Mouse (Mus musculus): ENCODE results near the gene Ap2a1. TPM values are rescaled to one million over a fixed set of nuclear protein-coding genes. Genes with fewer than 3 reads are reported as not detected.

The Ap2a1 gene
- polyA plus RNA-seq, 1 experiment from 2014 or later = 85.8 TPM

GRCm38 (mm10) chr7:44960512-44960910 is 31.2 kb upstream of the Ap2a1 start:
- Histone ChIP-seq H3K4me3 (replicated peaks) (no peak overlapping the region), H3K4me1 (no peaks in the 10 kb centered on the region), H3K9ac (no peak overlapping the region), H3K27ac (no peak overlapping the region), H3K36me3 (replicated peaks) (peaks cover 55% of the 10 kb centered on the region), H3K4me2 (no peak overlapping the region), H3K9me3 (no peaks in the 10 kb centered on the region), H3K27me3 (no peaks in the 10 kb centered on the region)
- WGBS = 94% methylated on average over 13 of the region's 13 CpGs
- no peak for ATAC-seq (ENCODE audit: low FRiP score)

GRCm38 (mm10) chr7:44959874-44960511 is 30.7 kb upstream of the Ap2a1 start:
- 91% methylated on average over 10 of the region's 10 CpGs for WGBS
- Histone ChIP-seq H3K4me1 (no peaks in the 10 kb centered on the region), H3K4me3 (replicated peaks) (no peak overlapping the region), H3K9ac (no peak overlapping the region), H3K27me3 (no peaks in the 10 kb centered on the region), H3K27ac (no peak overlapping the region), H3K9me3 (no peaks in the 10 kb centered on the region), H3K4me2 (no peak overlapping the region), H3K36me3 (replicated peaks) (peaks cover 50% of the 10 kb centered on the region)
- ATAC-seq (ENCODE audit: low FRiP score) = no peak

DNA sequence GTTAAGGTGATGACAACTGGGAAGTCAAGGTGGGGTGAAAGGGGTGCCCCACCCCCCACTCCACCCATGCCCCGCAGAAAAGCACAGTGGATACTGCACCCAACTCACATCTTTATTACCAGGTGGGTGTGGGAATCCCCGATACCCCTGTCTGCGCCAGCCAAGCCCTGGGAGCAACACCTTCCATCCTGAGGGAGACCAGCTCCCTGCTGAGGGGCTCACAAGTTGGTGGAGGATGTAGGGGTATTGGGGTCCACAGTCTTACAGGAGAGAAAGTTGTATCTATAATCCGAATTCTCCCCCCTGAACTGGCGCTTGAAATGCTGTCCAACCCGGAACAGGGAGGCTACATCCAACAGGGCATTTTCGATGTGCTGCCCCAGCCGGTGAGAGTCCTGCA is 30.0 kb upstream of the Ap2a1 start:
- no peaks in the 10 kb centered on the region; the same call in 1 of the 2 replicates for H3K27me3 ChIP-seq
- WGBS = 95% methylated on average over 8 of the region's 8 CpGs
- H3K27ac ChIP-seq = no peak overlapping the region
- H3K36me3 ChIP-seq (replicated peaks) = peaks cover 47% of the 10 kb centered on the region
- no peak for ATAC-seq (ENCODE audit: low FRiP score)
- no peak overlapping the region for H3K4me2 ChIP-seq
- H3K4me1 ChIP-seq = no peaks in the 10 kb centered on the region
- H3K9ac ChIP-seq = no peak overlapping the region
- H3K9me3 ChIP-seq = no peaks in the 10 kb centered on the region
- H3K4me3 ChIP-seq (replicated peaks) = no peak overlapping the region

DNA sequence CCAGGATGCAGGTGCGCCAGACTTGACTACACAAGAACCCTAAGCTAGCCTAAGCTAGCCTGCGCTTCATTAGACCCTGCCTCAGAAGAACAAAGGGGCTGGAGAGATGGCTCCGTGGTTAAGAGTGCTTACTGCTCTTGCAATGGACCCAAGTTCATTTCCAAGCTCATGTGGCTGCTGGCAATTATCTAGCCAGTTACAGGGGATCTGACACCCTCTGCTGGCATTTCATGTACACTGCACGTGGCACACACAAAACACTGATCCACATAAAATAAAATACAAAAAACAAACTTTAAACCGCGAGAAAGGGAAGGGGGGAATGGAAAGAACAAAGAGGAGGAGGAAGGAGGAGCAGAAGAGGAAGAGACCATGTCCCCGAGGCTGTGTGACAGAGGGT is 28.9 kb upstream of the Ap2a1 start:
- no peaks in the 10 kb centered on the region for H3K4me1 ChIP-seq
- H3K27ac ChIP-seq = no peak overlapping the region
- H3K4me3 ChIP-seq (replicated peaks) = no peak overlapping the region
- no peak overlapping the region for H3K9ac ChIP-seq
- WGBS = 61% methylated on average over 7 of the region's 7 CpGs
- no peak overlapping the region for H3K4me2 ChIP-seq
- H3K36me3 ChIP-seq (replicated peaks) = peaks cover 40% of the 10 kb centered on the region
- ATAC-seq (ENCODE audit: low FRiP score) = no peak
- H3K27me3 ChIP-seq = peaks cover 5% of the 10 kb centered on the region; the same call in 1 of the 2 replicates
- no peaks in the 10 kb centered on the region for H3K9me3 ChIP-seq

DNA sequence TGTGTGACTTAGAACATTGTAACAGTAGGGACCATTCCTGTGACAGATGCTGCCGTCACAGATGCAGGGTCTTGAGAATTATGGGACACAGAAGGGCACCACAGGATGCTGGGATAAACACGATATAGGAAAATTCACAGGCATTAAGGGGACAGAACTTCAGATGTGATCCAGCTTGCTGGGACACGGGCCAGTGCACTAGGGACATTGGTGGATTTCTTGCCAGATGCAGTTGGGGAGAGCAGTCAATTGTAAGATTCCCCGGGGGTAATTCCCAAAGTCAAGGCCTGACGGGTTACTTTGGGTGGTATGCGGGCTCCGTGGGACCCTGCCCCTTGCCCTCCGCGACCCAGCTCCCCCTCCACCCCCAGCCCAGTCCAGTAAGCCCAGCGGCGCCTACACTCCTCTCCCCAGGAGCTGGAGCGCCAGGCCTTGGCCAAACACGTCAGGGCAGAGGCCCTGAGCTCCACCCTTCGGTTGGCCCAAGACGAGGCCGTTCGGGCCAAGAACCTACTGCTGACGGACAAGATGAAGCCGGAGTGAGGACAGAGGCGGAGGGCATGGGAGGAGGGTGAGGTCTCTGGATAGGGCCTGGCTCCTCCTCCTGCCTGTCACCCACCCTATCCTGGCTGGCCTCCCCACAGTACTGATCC is 28.0 kb upstream of the Ap2a1 start:
- WGBS = 77% methylated on average over 20 of the region's 20 CpGs
- H3K27me3 ChIP-seq = peaks cover 11% of the 10 kb centered on the region
- peak overlapping the region; percentile 1; the same call in 1 of the 2 replicates for H3K9ac ChIP-seq
- no peak overlapping the region for H3K4me2 ChIP-seq
- H3K4me3 ChIP-seq (replicated peaks) = no peak overlapping the region
- H3K27ac ChIP-seq = no peak overlapping the region
- H3K4me1 ChIP-seq = peaks cover 9% of the 10 kb centered on the region
- ATAC-seq (ENCODE audit: low FRiP score) = no peak
- peaks cover 32% of the 10 kb centered on the region for H3K36me3 ChIP-seq (replicated peaks)
- no peaks in the 10 kb centered on the region for H3K9me3 ChIP-seq

GRCm38 (mm10) chr7:44956266-44956665 is 27.0 kb upstream of the Ap2a1 start:
- H3K4me2 ChIP-seq = no peak overlapping the region
- 62% methylated on average over 6 of the region's 6 CpGs for WGBS
- H3K4me1 ChIP-seq = peaks cover 18% of the 10 kb centered on the region
- peaks cover 22% of the 10 kb centered on the region for H3K36me3 ChIP-seq (replicated peaks)
- H3K27ac ChIP-seq = no peak overlapping the region
- H3K9ac ChIP-seq = no peak overlapping the region
- H3K4me3 ChIP-seq (replicated peaks) = no peak overlapping the region
- peaks cover 22% of the 10 kb centered on the region for H3K27me3 ChIP-seq
- ATAC-seq (ENCODE audit: low FRiP score) = no peak
- H3K9me3 ChIP-seq = no peaks in the 10 kb centered on the region

DNA sequence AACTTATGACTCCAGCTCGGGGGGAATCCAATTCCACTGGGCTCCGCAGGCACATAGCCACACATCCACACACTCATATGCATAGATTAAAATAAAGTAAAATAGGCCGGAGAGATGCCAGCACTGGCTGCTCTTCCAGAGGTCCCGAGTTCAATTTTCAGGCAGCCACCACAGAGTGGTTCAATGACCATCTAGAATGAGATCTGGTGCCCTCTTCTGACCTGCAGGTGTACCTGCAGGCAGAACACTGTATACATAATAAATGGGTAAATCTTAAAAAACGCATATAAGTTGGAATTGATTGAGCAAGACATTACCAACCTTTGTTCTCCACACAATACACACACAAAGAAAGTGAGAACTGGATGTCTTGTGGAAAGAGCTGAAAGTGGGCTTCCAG is 26.3 kb upstream of the Ap2a1 start:
- no peak overlapping the region for H3K4me2 ChIP-seq
- H3K27ac ChIP-seq = no peak overlapping the region
- peaks cover 28% of the 10 kb centered on the region for H3K27me3 ChIP-seq
- peaks cover 15% of the 10 kb centered on the region for H3K36me3 ChIP-seq (replicated peaks)
- ATAC-seq (ENCODE audit: low FRiP score) = no peak
- H3K4me1 ChIP-seq = peaks cover 18% of the 10 kb centered on the region
- H3K4me3 ChIP-seq (replicated peaks) = no peak overlapping the region
- H3K9me3 ChIP-seq = no peaks in the 10 kb centered on the region
- 58% methylated on average over 5 of the region's 5 CpGs for WGBS
- H3K9ac ChIP-seq = no peak overlapping the region

DNA sequence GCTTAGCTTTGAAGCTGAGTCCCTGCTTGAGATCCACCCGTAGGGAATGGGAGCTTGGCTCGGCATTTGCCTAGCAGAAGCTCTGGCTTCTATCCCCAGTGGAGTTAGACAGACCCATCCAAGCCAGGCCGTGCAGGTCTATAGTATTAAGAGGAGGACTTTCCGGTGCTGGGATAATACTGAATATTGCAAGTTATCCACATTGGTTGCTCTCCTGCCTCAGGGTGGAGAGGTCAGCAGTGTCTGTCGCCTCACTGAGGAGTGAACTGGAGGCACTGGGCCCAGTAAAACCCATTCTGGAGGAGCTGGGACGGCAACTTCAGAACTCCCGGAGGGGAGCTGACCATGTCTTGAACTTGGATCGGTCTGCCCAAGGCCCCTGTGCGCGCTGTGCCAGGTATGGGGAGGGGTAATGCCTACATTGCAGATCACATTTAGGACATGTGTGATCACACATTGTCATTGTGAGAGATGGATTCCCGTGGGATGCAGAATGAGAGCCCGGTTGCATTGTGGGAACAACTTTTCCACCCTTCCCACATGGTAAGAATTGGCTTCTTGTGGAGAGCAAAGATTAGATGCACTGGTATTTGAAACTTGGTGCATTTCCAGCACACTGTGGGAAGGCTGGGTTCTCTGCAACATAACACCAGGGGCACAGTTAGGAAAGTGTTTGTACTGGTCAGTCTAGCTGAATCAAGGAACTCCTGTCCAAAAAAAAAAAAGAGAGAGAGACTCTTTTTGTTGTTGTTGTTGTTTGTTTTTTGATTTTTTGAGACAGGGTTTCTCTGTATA is 25.0 kb upstream of the Ap2a1 start:
- 84% methylated on average over 12 of the region's 12 CpGs for WGBS
- H3K4me3 ChIP-seq (replicated peaks) = no peak overlapping the region

DNA sequence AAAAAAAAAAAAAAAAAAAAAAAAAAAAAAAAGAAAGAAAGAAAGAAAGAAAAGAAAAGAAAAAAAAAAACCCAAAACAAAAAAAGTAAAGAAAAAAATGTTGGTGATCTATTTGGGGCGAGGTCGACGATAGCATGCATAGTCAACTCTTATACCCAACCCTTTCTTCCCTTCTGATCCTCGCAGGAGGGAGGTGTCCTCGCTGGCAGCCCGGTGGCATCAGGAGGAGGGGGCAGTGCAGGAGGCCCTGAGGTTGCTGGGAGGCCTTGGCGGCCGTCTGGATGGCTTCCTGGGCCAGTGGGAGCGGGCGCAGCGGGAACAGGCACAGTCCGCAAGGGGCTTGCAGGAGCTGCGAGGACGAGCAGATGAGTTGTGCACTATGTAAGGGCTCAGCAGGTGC is 24.3 kb upstream of the Ap2a1 start:
- 64% methylated on average over 14 of the region's 14 CpGs for WGBS
- Histone ChIP-seq H3K4me2 (no peak overlapping the region), H3K4me3 (replicated peaks) (no peak overlapping the region), H3K9me3 (no peaks in the 10 kb centered on the region), H3K27ac (no peak overlapping the region), H3K9ac (no peak overlapping the region), H3K27me3 (peaks cover 43% of the 10 kb centered on the region), H3K4me1 (peaks cover 18% of the 10 kb centered on the region), H3K36me3 (replicated peaks) (peaks cover under 1% of the 10 kb centered on the region; the same call in 1 of the 2 replicates)
- no peak for ATAC-seq (ENCODE audit: low FRiP score)

More for the DNA sequence above, 25.0 kb upstream of the Ap2a1 start:
- Histone ChIP-seq H3K9me3 (no peaks in the 10 kb centered on the region), H3K27ac (no peak overlapping the region), H3K4me2 (no peak overlapping the region), H3K9ac (no peak overlapping the region), H3K36me3 (replicated peaks) (peaks cover 7% of the 10 kb centered on the region), H3K27me3 (peaks cover 41% of the 10 kb centered on the region), H3K4me1 (peaks cover 18% of the 10 kb centered on the region)
- no peak for ATAC-seq (ENCODE audit: low FRiP score)

DNA sequence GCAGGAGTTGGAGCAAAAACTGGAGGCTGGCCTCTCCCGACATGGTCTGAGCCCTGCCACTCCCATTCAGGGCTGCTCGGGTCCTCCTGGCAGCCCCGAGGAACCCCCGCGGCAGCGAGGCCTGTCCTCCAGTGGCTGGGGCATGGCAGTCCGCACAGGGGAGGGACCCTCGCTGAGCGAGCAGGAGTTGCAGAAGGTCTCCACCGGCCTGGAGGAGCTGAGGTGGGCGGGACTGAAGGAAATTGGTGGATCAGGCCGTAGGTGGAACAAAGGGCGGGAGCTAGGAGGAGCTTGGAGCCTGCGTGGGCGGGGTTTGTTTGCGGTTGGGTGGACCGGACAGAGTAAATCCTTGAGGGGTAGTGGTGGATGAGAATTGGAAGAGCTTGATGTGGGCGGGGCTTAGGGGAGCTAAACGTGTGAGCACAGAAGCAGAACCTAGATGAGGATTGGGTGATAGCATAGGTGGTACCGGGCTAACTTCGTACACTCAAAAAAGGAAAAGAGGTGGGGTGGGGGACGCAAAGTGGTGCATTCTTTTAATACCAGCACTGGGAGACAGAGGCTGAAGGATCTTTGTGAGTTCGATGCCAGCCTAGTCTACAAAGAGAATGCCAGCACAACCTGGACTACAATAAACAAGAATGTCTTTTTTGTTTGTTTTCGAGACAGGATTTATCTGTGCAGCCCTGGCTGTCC is 23.5 kb upstream of the Ap2a1 start:
- peak; percentile 87 for ATAC-seq (ENCODE audit: low FRiP score)
- Histone ChIP-seq H3K9me3 (no peaks in the 10 kb centered on the region), H3K4me2 (peak overlapping the region; percentile 72), H3K27me3 (peaks cover 43% of the 10 kb centered on the region), H3K9ac (peak overlapping the region; percentile 41), H3K27ac (peak overlapping the region; percentile 47), H3K4me1 (peaks cover 18% of the 10 kb centered on the region), H3K4me3 (replicated peaks) (peak overlapping the region; percentile 42), H3K36me3 (replicated peaks) (no peaks in the 10 kb centered on the region)
- WGBS = 8% methylated on average over 24 of the region's 24 CpGs

DNA sequence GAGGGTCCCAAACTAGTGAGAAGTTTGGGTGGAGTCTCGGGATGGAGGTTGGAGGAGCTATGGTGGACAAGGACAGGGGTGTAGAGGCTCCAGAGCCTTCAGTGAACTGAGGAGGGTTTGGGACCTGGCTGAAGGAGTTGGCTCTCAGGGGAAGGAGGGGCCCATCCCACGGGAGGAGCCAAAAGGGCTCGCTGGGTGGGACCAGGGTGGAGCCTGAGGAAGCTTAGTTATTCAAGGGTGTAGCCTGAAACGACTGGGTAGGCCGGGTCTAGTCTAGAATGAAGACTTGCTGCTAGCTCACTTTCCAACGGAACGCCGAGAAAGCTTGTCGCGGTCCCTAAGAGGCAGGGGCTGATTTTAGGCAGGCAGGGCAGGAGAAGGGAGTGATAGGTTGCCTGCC is 22.7 kb upstream of the Ap2a1 start:
- peak overlapping the region; percentile 42 for H3K4me3 ChIP-seq (replicated peaks)
- WGBS = under 1% methylated on average over 10 of the region's 10 CpGs
- peak overlapping the region; percentile 41 for H3K9ac ChIP-seq
- H3K4me2 ChIP-seq = peak overlapping the region; percentile 72
- H3K9me3 ChIP-seq = no peaks in the 10 kb centered on the region
- H3K4me1 ChIP-seq = peaks cover 18% of the 10 kb centered on the region
- no peaks in the 10 kb centered on the region for H3K36me3 ChIP-seq (replicated peaks)
- peaks cover 43% of the 10 kb centered on the region for H3K27me3 ChIP-seq
- H3K27ac ChIP-seq = peak overlapping the region; percentile 47; the same call in 1 of the 2 replicates
- peak; percentile 22; the same call in 1 of the 2 replicates for ATAC-seq (ENCODE audit: low FRiP score)

- no peaks in the 10 kb centered on the region for H3K36me3 ChIP-seq (replicated peaks)
- ATAC-seq (ENCODE audit: low FRiP score) = no peak
- peaks cover 18% of the 10 kb centered on the region for H3K4me1 ChIP-seq
- 77% methylated on average over 6 of the region's 6 CpGs for WGBS
- H3K9ac ChIP-seq = no peak overlapping the region
- H3K27ac ChIP-seq = no peak overlapping the region
- H3K4me3 ChIP-seq (replicated peaks) = no peak overlapping the region
- no peak overlapping the region for H3K4me2 ChIP-seq
- H3K27me3 ChIP-seq = peaks cover 43% of the 10 kb centered on the region
- H3K9me3 ChIP-seq = no peaks in the 10 kb centered on the region
Observed at GRCm38 (mm10) chr7:44949922-44950321, 20.6 kb upstream of the Ap2a1 start.
